Mouse (Mus musculus) MEL (cell line): ENCODE results near the gene Gm10577.

Experiments used
- ETS1 ChIP-seq: IDR thresholded peaks from 2 replicates; pipeline ENCODE4 v1.6.1; 2012; ENCODE audit warnings: low read depth, mild to moderate bottlenecking, inconsistent platforms, low read length, improper control_type of control experiment, moderate library complexity
- GABPA ChIP-seq: IDR thresholded peaks from 2 replicates; pipeline ENCODE4 v1.6.1; 2012; ENCODE audit warnings: low read depth, mild to moderate bottlenecking, inconsistent platforms, low read length, improper control_type of control experiment, moderate library complexity
- HCFC1 ChIP-seq: IDR thresholded peaks from 2 replicates; pipeline ENCODE4 v1.6.1; 2012; ENCODE audit warnings: low read depth, mild to moderate bottlenecking, inconsistent platforms, low read length, improper control_type of control experiment, moderate library complexity
- MAFK ChIP-seq: IDR thresholded peaks from 2 replicates; pipeline ENCODE4 v1.6.1; 2011; ENCODE audit warnings: low read depth, mild to moderate bottlenecking, low read length, improper control_type of control experiment, borderline replicate concordance
- MEF2A ChIP-seq: IDR thresholded peaks from 2 replicates; pipeline ENCODE4 v1.6.1; 2014; ENCODE audit warnings: low read depth, mild to moderate bottlenecking, inconsistent platforms, low read length, improper control_type of control experiment; ENCODE audit not compliant: poor library complexity, insufficient replicate concordance, severe bottlenecking; ENCODE audit errors: extremely low read depth
- POLR2A ChIP-seq, 2 experiments: IDR thresholded peaks; 2 replicates each; pipeline ENCODE4 v1.6.1; 2011 to 2012; ENCODE audit warnings: low read length in 2 of 2, mild to moderate bottlenecking in 2 of 2, control low read depth in 1 of 2, improper control_type of control experiment in 1 of 2, low read depth in 1 of 2, moderate library complexity in 1 of 2; ENCODE audit not compliant: control insufficient read depth in 1 of 2, insufficient read depth in 1 of 2, poor library complexity in 1 of 2
- TBP ChIP-seq: IDR thresholded peaks from 2 replicates; pipeline ENCODE4 v1.8.0; 2011; ENCODE audit warnings: low read depth, low read length, improper control_type of control experiment
- ZKSCAN1 ChIP-seq: IDR thresholded peaks from 2 replicates; pipeline ENCODE4 v1.6.1; 2012; ENCODE audit warnings: low read depth, mild to moderate bottlenecking, inconsistent platforms, low read length, improper control_type of control experiment, moderate library complexity

DNA sequence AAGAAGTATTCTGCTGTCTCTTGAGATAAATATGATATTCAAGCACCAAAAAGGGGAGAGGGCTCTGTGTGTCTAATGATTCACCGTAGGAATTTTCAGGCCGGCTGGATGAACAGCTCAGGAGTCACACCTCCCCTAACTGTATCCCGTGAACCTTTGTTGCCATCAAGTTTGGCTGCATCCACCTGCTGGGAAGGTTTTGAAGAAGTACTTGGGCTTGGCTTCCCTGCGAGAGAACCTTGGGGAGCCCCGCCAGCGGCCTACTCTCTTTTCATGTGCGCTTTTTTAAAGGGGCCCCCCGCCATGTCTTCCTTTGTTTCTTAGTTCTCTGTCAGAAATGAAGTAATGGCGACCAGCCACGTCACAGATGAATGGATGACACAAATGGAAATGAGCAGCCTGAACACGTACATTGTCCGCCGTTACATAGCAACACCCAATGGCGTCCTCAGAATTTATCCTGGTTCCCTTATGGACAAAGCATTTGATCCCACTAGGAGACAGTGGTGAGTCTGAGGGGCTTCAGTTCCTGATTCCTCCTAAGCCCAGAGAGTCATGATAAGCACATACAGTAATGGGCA, 46.0 kb downstream of the Gm10577 start:
- no peak for TF ChIP-seq ETS1
- TF ChIP-seq MEF2A, result no peak
- TF ChIP-seq POLR2A (IDR thresholded peaks at IDR 0.05; ENCODE audit: control insufficient read depth in 1 of 2, insufficient read depth in 1 of 2, low read depth in 1 of 2, low read length in 2 of 2, poor library complexity in 1 of 2), result no peak
- TF ChIP-seq ZKSCAN1, result no peak
- TF ChIP-seq HCFC1, result no peak
- TF ChIP-seq GABPA, result no peak
- TF ChIP-seq TBP, result no peak
- TF ChIP-seq MAFK, result no peak
